Mouse (Mus musculus): ENCODE results near the gene Foxn3.

DNA sequence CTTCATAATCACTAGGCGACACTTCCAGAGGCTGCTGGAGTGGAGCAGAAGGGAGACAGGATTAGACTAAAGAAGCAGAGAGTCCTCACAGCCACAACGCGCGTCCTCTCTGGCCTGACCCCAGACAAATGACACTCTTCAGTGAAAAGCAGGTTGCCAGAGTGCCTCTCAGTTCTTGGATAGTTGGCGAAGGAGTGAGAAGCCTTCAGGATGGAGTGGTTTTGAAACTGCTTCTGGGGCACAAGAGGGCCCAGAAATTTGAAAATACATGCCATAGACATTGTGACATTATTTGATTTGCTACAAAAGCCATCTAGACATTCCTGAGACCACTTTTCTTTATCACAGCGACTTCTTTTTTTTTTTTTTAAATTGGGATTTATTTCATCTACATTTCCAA lies 113.3 kb downstream of the Foxn3 start:
- TF ChIP-seq CTCF (IDR thresholded peaks at IDR 0.05; ENCODE audit: extremely low read depth, insufficient read depth, insufficient read length, insufficient replicate concordance) (no peak), POLR2A (IDR thresholded peaks at IDR 0.05; ENCODE audit: low read depth, low read length) (no peak)

Data from spleen, adult 2 months (tissue).